Mouse (Mus musculus): ENCODE results near the gene Tead3.

DNA sequence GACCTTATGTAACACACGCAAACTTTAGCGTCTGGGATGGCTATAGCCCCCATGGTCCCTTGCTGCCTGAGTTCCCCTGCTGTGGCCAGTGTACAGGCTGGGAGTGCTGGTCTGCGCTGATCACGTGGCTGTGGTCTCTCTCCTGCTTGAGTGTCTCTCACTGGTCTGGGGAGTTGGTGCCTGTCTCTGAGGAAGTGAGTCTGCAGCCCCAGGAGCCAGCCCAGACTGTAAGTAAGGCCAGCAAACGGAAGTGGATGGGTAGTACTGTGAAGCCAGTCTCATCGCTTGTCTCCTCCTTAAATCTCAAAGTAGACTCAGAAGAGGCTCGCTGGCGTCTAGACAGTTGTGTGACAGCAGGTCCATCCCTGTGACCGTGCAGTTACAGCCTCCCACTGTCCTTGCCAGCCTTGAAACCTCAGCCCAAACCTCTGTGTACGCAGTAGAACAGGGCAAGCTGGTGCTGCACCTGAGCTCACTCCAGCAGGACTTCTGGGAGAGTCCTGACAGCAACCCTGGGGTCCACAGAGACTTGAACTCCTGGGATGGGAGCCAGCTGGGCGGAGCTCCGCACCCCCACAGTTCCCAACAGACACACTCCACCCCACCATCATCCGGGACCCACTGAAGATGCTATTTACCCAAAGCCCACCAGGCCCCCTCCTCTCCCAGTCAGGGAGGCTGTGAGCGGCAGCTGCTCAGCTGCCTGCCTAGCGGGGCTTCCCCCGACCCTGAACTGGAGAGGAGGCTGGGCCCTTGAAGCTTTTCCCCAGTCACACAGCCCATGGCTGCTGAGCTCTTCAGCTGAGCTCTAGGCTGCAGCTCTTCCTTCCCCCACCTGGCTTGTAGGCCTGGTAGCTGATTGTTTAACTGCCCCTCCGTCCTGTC, 55.9 kb downstream of the Tead3 start:
- TF ChIP-seq POLR2A (IDR thresholded peaks at IDR 0.05; ENCODE audit: low read depth, low read length) (0 out of 2 replicates have a peak, but pooled peaks have one; percentile 11), SMC3 (IDR thresholded peaks at IDR 0.05; ENCODE audit: low read depth, low read length) (no peak), CTCF (conservative IDR thresholded peaks at IDR 0.05 in 1 of 2, IDR thresholded peaks at IDR 0.05 in 1 of 2; ENCODE audit: low read depth in 2 of 2, low read length in 2 of 2) (no peak), HCFC1 (IDR thresholded peaks at IDR 0.05; ENCODE audit: low read depth, low read length) (no peak), MXI1 (IDR thresholded peaks at IDR 0.05; ENCODE audit: low read depth, low read length) (0 out of 2 replicates have a peak, but pooled peaks have one; percentile 14), MYC (IDR thresholded peaks at IDR 0.05; ENCODE audit: low read depth, low read length) (no peak)
